Mouse (Mus musculus) ES-Bruce4 (cell line): ENCODE data around the gene Rp9.

ENCODE experiments used
- CTCF ChIP-seq: IDR thresholded peaks from one replicate; pipeline ENCODE4 v1.8.1; 2011; ENCODE audit warnings: low read depth, low read length
- EP300 ChIP-seq: IDR thresholded peaks from 2 replicates; pipeline ENCODE4 v1.6.1; 2011; ENCODE audit warnings: low read depth, low read length; ENCODE audit not compliant: insufficient read depth
- POLR2A ChIP-seq: IDR thresholded peaks from one replicate; pipeline ENCODE4 v1.8.1; 2011; ENCODE audit warnings: low read length; ENCODE audit not compliant: insufficient read depth

GRCm38 (mm10) chr9:22385890-22386289, 83.7 kb downstream of the Rp9 start:
- TF ChIP-seq CTCF (no peak), POLR2A (no peak), EP300 (no peak)
